Mouse (Mus musculus): Measurements from ENCODE around the gene Timm17b. TPM values are rescaled to one million over a fixed set of nuclear protein-coding genes. Genes with fewer than 3 reads are reported as not detected.

Timm17b gene
- polyA plus RNA-seq, 1 experiment from 2014 or later, result 172 TPM

DNA sequence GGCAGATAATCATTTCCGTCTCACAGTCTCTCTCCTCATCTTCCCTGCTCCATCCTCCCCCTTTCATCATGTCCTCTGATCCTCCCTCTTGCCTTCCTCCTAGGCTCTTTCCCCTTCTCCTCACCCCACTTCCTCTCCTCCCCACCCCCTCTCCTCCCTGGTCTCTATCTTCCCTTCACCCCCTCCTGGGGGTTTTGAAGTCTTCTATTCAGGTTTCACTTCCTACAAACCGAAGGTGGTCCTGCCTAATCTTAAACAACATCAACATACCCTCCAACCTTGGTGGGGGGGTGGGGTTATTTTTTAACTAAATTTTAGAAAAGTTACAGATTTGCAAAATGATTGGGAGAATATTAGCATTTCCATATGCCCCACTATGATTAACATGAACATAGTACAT is 30.7 kb upstream of the Timm17b start:
- peaks cover 8% of the 10 kb centered on the region for H3K36me3 ChIP-seq (ENCODE audit: control insufficient read depth, insufficient read depth, low read length)
- H3K27ac ChIP-seq (ENCODE audit: low read length), result no peak overlapping the region
- H3K4me2 ChIP-seq (replicated peaks; ENCODE audit: low read depth, low read length), result no peak overlapping the region
- no peak overlapping the region for H3K4me3 ChIP-seq (ENCODE audit: low read depth, low read length)
- ATAC-seq (ENCODE audit: insufficient number of reproducible peaks, insufficient read depth, low FRiP score, low read depth), result no peak
- WGBS, result 52% methylated on average over 2 of the region's 2 CpGs
- H3K27me3 ChIP-seq (ENCODE audit: control insufficient read depth, insufficient read depth, low read length), result no peaks in the 10 kb centered on the region
- no peaks in the 10 kb centered on the region for H3K9me3 ChIP-seq (ENCODE audit: control insufficient read depth, low read depth, low read length)
- no peaks in the 10 kb centered on the region for H3K4me1 ChIP-seq (ENCODE audit: control insufficient read depth, insufficient read depth, low read length)
- H3K9ac ChIP-seq (replicated peaks; ENCODE audit: low read depth, low read length), result no peak overlapping the region

DNA sequence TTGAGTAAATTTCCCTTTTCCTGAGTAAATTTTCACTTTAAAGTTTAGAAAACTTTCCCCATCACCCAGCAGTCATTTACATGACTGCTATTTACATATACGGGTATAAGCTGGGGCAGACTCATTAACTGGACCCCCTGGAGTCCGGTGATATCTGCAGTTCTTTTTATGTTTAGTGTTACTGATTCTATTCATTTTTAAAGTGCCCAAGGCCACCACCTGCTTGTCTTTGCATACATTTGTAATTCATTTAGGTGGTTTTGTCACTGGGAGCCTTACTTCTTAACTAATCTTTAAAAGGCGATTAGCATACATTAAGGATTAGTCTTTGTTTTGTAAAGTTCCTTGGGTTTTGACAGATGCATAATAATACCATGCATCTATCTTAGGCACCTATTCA is 29.3 kb upstream of the Timm17b start:
- Histone ChIP-seq H3K27me3 (ENCODE audit: control insufficient read depth, insufficient read depth, low read length) (no peaks in the 10 kb centered on the region), H3K27ac (ENCODE audit: low read length) (no peak overlapping the region), H3K4me1 (ENCODE audit: control insufficient read depth, insufficient read depth, low read length) (no peaks in the 10 kb centered on the region), H3K36me3 (ENCODE audit: control insufficient read depth, insufficient read depth, low read length) (peaks cover 10% of the 10 kb centered on the region), H3K4me2 (replicated peaks; ENCODE audit: low read depth, low read length) (no peak overlapping the region), H3K9me3 (ENCODE audit: control insufficient read depth, low read depth, low read length) (no peaks in the 10 kb centered on the region), H3K4me3 (ENCODE audit: low read depth, low read length) (no peak overlapping the region), H3K9ac (replicated peaks; ENCODE audit: low read depth, low read length) (no peak overlapping the region)
- no peak for ATAC-seq (ENCODE audit: insufficient number of reproducible peaks, insufficient read depth, low FRiP score, low read depth)
- 47% methylated on average over 3 of the region's 3 CpGs for WGBS

DNA sequence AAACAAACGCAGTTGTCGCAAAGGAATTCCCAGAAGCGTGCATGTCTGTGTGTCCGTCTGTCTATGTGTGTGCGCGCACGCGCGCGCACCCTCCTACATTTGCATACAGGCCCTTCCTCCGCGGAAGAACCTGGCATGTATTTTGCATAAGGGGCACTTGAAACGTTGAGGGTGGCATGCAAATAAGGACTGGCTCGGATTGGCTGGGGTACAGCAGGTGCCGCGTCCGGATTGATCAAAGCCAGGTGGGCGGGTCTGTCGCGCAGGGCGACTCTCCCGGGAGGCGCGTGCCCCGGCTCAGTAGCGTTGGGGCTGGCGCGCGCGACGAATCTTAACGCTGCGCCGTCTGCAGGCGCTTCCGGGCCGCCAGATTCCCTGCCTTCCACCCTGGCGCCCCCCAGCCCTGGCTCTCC is 21.1 kb upstream of the Timm17b start, which contains the start of gene Pim2:
Gene Pim2, plus strand, starts transcription at position 256 of the 413 bp plus-strand sequence.
- Histone ChIP-seq H3K9ac (replicated peaks; ENCODE audit: low read depth, low read length) (no peak within 1 kb of the TSS; the same call in 1 of the 2 replicates), H3K4me1 (ENCODE audit: control insufficient read depth, insufficient read depth, low read length) (no peaks in the 10 kb centered on the region), H3K9me3 (ENCODE audit: control insufficient read depth, low read depth, low read length) (no peaks in the 10 kb centered on the region), H3K27me3 (ENCODE audit: control insufficient read depth, insufficient read depth, low read length) (no peaks in the 10 kb centered on the region), H3K36me3 (ENCODE audit: control insufficient read depth, insufficient read depth, low read length) (peaks cover 4% of the 10 kb centered on the region; the same call in 1 of the 2 replicates), H3K27ac (ENCODE audit: low read length) (no peak within 1 kb of the TSS), H3K4me3 (ENCODE audit: low read depth, low read length) (peak within 1 kb of the TSS; percentile 35), H3K4me2 (replicated peaks; ENCODE audit: low read depth, low read length) (peak within 1 kb of the TSS; percentile 85)
- WGBS, result 16% methylated on average over 38 of the region's 38 CpGs
- ATAC-seq (ENCODE audit: insufficient number of reproducible peaks, insufficient read depth, low FRiP score, low read depth), result peak; percentile 93

DNA sequence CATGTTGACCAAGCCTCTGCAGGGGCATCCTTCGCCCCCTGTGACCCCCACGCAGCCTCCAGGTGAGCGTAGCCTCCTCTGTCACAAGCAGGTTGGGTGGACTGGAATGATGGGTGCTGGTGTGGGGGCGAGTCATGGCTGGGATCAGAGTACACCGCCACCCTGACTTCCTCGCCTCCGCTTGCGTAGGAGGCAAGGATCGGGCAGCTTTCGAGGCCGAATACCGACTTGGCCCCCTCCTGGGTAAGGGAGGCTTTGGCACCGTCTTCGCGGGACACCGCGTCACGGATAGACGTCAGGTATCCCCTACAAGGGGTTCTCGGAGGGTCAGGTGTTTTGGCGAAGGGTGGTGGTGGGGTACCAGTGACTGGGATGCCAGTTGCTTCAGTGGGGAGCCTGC is 20.7 kb upstream of the Timm17b start:
- 25% methylated on average over 21 of the region's 21 CpGs for WGBS
- Histone ChIP-seq H3K36me3 (ENCODE audit: control insufficient read depth, insufficient read depth, low read length) (peaks cover 2% of the 10 kb centered on the region; the same call in 1 of the 2 replicates), H3K27me3 (ENCODE audit: control insufficient read depth, insufficient read depth, low read length) (no peaks in the 10 kb centered on the region), H3K9ac (replicated peaks; ENCODE audit: low read depth, low read length) (no peak overlapping the region; the same call in 1 of the 2 replicates), H3K4me2 (replicated peaks; ENCODE audit: low read depth, low read length) (peak overlapping the region; percentile 85), H3K4me1 (ENCODE audit: control insufficient read depth, insufficient read depth, low read length) (no peaks in the 10 kb centered on the region), H3K4me3 (ENCODE audit: low read depth, low read length) (peak overlapping the region; percentile 35), H3K9me3 (ENCODE audit: control insufficient read depth, low read depth, low read length) (no peaks in the 10 kb centered on the region), H3K27ac (ENCODE audit: low read length) (no peak overlapping the region)
- peak; percentile 16; the same call in 1 of the 2 replicates for ATAC-seq (ENCODE audit: insufficient number of reproducible peaks, insufficient read depth, low FRiP score, low read depth)

DNA sequence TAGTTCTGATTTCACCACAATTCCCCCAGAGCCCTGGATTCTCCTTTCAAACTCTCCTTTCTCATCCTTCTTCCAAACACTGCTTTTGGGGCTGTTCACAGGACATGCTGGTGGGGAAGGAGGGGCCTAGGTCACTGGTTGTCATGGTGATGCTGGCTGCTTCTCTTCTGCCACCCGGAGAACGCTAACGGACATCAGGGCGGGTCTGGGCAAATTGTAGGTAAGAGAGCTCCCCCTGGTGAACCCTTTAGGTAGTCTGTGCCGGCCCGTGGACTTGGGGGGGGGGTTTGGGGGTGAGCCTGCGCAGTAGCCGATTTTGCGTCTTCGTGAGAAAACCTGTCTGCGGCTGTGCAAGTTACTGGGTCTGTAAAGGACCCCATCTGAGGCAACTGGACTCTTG is 19.3 kb upstream of the Timm17b start:
- Histone ChIP-seq H3K4me2 (replicated peaks; ENCODE audit: low read depth, low read length) (peak overlapping the region; percentile 28; the same call in 1 of the 2 replicates), H3K9me3 (ENCODE audit: control insufficient read depth, low read depth, low read length) (no peaks in the 10 kb centered on the region), H3K36me3 (ENCODE audit: control insufficient read depth, insufficient read depth, low read length) (no peaks in the 10 kb centered on the region), H3K9ac (replicated peaks; ENCODE audit: low read depth, low read length) (no peak overlapping the region), H3K27me3 (ENCODE audit: control insufficient read depth, insufficient read depth, low read length) (no peaks in the 10 kb centered on the region), H3K4me3 (ENCODE audit: low read depth, low read length) (no peak overlapping the region), H3K4me1 (ENCODE audit: control insufficient read depth, insufficient read depth, low read length) (no peaks in the 10 kb centered on the region), H3K27ac (ENCODE audit: low read length) (no peak overlapping the region)
- 10% methylated on average over 11 of the region's 11 CpGs for WGBS
- no peak; the same call in 1 of the 2 replicates for ATAC-seq (ENCODE audit: insufficient number of reproducible peaks, insufficient read depth, low FRiP score, low read depth)

GRCm38 (mm10) chrX:7883841-7884567 is 15.2 kb upstream of the Timm17b start, which contains the start of gene Slc35a2:
Gene Slc35a2 (plus strand): TSS chrX:7884028.
- 22% methylated on average over 49 of the region's 49 CpGs for WGBS
- H3K27ac ChIP-seq (ENCODE audit: low read length), result peak within 1 kb of the TSS; percentile 67
- no peaks in the 10 kb centered on the region for H3K36me3 ChIP-seq (ENCODE audit: control insufficient read depth, insufficient read depth, low read length)
- H3K9ac ChIP-seq (replicated peaks; ENCODE audit: low read depth, low read length), result peak within 1 kb of the TSS; percentile 25
- H3K27me3 ChIP-seq (ENCODE audit: control insufficient read depth, insufficient read depth, low read length), result no peaks in the 10 kb centered on the region
- peak within 1 kb of the TSS; percentile 46 for H3K4me3 ChIP-seq (ENCODE audit: low read depth, low read length)
- H3K9me3 ChIP-seq (ENCODE audit: control insufficient read depth, low read depth, low read length), result no peaks in the 10 kb centered on the region
- peak within 1 kb of the TSS; percentile 59 for H3K4me2 ChIP-seq (replicated peaks; ENCODE audit: low read depth, low read length)
- no peaks in the 10 kb centered on the region for H3K4me1 ChIP-seq (ENCODE audit: control insufficient read depth, insufficient read depth, low read length)
- ATAC-seq (ENCODE audit: insufficient number of reproducible peaks, insufficient read depth, low FRiP score, low read depth), result peak; percentile 92

DNA sequence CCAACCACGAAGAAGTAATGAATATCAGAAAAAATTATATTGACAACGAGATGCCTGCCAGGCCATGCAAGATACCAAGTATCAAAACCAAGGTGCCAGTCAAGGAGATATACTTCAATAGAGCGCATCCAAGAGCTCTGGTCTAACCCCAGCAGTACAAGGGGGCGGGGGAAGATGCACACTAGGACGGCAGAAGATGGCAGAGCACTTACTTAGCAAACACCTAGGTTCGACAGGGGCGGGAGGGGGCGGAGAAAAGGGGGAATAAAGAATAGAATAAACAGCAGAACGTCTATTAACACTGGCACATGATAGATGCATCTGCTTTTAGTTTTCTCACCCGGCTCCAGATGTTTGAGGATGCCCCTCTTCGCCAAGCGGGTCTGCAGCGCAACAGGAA is 946 bp upstream of the Timm17b start:
- no peaks in the 10 kb centered on the region for H3K9me3 ChIP-seq (ENCODE audit: control insufficient read depth, low read depth, low read length)
- peak overlapping the region; percentile 51 for H3K4me3 ChIP-seq (ENCODE audit: low read depth, low read length)
- 32% methylated on average over 13 of the region's 13 CpGs for WGBS
- H3K27me3 ChIP-seq (ENCODE audit: control insufficient read depth, insufficient read depth, low read length), result no peaks in the 10 kb centered on the region
- no peak overlapping the region for H3K27ac ChIP-seq (ENCODE audit: low read length)
- no peak for ATAC-seq (ENCODE audit: insufficient number of reproducible peaks, insufficient read depth, low FRiP score, low read depth)
- no peaks in the 10 kb centered on the region for H3K4me1 ChIP-seq (ENCODE audit: control insufficient read depth, insufficient read depth, low read length)
- peak overlapping the region; percentile 45 for H3K4me2 ChIP-seq (replicated peaks; ENCODE audit: low read depth, low read length)
- no peaks in the 10 kb centered on the region; the same call in 1 of the 2 replicates for H3K36me3 ChIP-seq (ENCODE audit: control insufficient read depth, insufficient read depth, low read length)
- H3K9ac ChIP-seq (replicated peaks; ENCODE audit: low read depth, low read length), result peak overlapping the region; percentile 33; the same call in 1 of the 2 replicates

DNA sequence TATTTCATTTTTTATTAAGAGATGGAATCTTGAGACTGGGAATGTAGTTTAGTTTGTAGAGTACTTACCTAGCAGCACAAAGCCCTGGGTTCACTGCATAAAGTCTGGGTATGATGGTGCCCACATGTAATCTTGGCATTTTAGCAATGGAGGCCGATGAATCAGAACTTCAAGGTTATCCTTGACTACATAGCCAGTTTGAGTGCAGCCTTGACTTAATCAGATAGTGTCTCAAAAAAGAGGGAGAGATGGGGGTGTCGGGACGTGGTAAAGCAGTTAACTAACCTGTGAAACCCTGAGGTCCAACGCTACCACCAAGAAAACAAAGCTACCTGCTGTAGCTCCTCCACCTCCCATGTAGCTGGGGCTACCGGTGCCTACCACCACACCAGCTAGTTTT is 5.3 kb downstream of the Timm17b start:
- Histone ChIP-seq H3K9me3 (ENCODE audit: control insufficient read depth, low read depth, low read length) (no peaks in the 10 kb centered on the region), H3K4me3 (ENCODE audit: low read depth, low read length) (no peak overlapping the region), H3K4me1 (ENCODE audit: control insufficient read depth, insufficient read depth, low read length) (no peaks in the 10 kb centered on the region), H3K9ac (replicated peaks; ENCODE audit: low read depth, low read length) (no peak overlapping the region), H3K27me3 (ENCODE audit: control insufficient read depth, insufficient read depth, low read length) (no peaks in the 10 kb centered on the region), H3K36me3 (ENCODE audit: control insufficient read depth, insufficient read depth, low read length) (peaks cover 8% of the 10 kb centered on the region; the same call in 1 of the 2 replicates), H3K4me2 (replicated peaks; ENCODE audit: low read depth, low read length) (no peak overlapping the region), H3K27ac (ENCODE audit: low read length) (no peak overlapping the region)
- no peak for ATAC-seq (ENCODE audit: insufficient number of reproducible peaks, insufficient read depth, low FRiP score, low read depth)
- 90% methylated on average over 5 of the region's 5 CpGs for WGBS

Measured in stomach, embryonic 14.5 days (tissue).